Mouse (Mus musculus): Measurements from ENCODE around the gene Snd1.

GRCm38 (mm10) chr6:28549374-28549773, 74.4 kb downstream of the Snd1 start:
- TF ChIP-seq CTCF (IDR thresholded peaks at IDR 0.05; ENCODE audit: low read depth) (no peak), EP300 (IDR thresholded peaks at IDR 0.05; ENCODE audit: low read depth) (no peak)

Data from liver, postnatal 0 days (tissue).